Mouse (Mus musculus) neural tube, embryonic 13.5 days (tissue): Measurements from ENCODE around the gene Nfkb2. TPM values are rescaled to one million over a fixed set of nuclear protein-coding genes. Genes with fewer than 3 reads are reported as not detected.

Source experiments
- microRNA counts: library from miRNA; unstranded; fragments of <30 nt; microRNA quantifications from one replicate; lab custom pipeline; 2016
- microRNA-seq: library from miRNA; unstranded; fragments of <30 nt; microRNA quantifications from one replicate; pipeline ENCODE4, GENCODE M21; 2016
- polyA plus RNA-seq: library from polyadenylated mRNA; unstranded; fragments of >200 nt; fragmentation: Nextera tagmentation; extraction: Ambion mirVana; gene quantifications from 2 replicates; pipeline ENCODE4 v1.2.1, GENCODE M21; 2015

The Nfkb2 gene
- polyA plus RNA-seq, 1 experiment from 2014 or later, result 2.6 TPM

MicroRNA genes within 50 kb of the gene (microRNA counts, 519-probe panel; counts per million panel counts)
- microRNA mmu-miR-146b (lab: Ali Mortazavi, UCI), result 1,674 counts per million, percentile 10 among the panel's probes with 10 or more counts

Small RNA genes lying within 50 kb of the gene (microRNA-seq; reads per million reads assigned to microRNA genes)
- gene Mir146b, result 2.5 reads per million, percentile 10 among the genes with 10 or more reads in this experiment

Other genes with a start within 250 kb of the Nfkb2 start
- gene Nolc1, start 228.5 kb upstream of the Nfkb2 start, polyA plus RNA-seq, result 60.1 and 73.6 TPM in 2 replicates
- gene Elovl3, start 172.4 kb upstream of the Nfkb2 start, polyA plus RNA-seq, result not detected in 2 replicates
- gene Pitx3, start 156.0 kb upstream of the Nfkb2 start, polyA plus RNA-seq, result 0.17 and 1.4 TPM in 2 replicates
- gene Gbf1, start 151.8 kb upstream of the Nfkb2 start, polyA plus RNA-seq, result 65.2 and 74.1 TPM in 2 replicates
- 47.2 and 53.8 TPM in 2 replicates for gene Psd, start 22.8 kb downstream of the Nfkb2 start, polyA plus RNA-seq
- 37.7 and 39.1 TPM in 2 replicates for gene Fbxl15, start 23.9 kb downstream of the Nfkb2 start, polyA plus RNA-seq
- 318 and 357 TPM in 2 replicates for gene Cuedc2, start 34.4 kb downstream of the Nfkb2 start, polyA plus RNA-seq
- 10.3 and 10.6 TPM in 2 replicates for gene Mfsd13a, start 36.8 kb downstream of the Nfkb2 start, polyA plus RNA-seq
- gene 2310034G01Rik, start 46.0 kb downstream of the Nfkb2 start, polyA plus RNA-seq, result 2.5 and 3.5 TPM in 2 replicates
- 292 and 297 TPM in 2 replicates for gene Actr1a, start 91.4 kb downstream of the Nfkb2 start, polyA plus RNA-seq
- 24.8 and 27.9 TPM in 2 replicates for gene Sufu, start 92.6 kb downstream of the Nfkb2 start, polyA plus RNA-seq
- gene Trim8, start 197.4 kb downstream of the Nfkb2 start, polyA plus RNA-seq, result 26.5 and 30.4 TPM in 2 replicates